Mouse (Mus musculus): ENCODE measurements around the gene Col25a1.

Col25a1 gene

DNA sequence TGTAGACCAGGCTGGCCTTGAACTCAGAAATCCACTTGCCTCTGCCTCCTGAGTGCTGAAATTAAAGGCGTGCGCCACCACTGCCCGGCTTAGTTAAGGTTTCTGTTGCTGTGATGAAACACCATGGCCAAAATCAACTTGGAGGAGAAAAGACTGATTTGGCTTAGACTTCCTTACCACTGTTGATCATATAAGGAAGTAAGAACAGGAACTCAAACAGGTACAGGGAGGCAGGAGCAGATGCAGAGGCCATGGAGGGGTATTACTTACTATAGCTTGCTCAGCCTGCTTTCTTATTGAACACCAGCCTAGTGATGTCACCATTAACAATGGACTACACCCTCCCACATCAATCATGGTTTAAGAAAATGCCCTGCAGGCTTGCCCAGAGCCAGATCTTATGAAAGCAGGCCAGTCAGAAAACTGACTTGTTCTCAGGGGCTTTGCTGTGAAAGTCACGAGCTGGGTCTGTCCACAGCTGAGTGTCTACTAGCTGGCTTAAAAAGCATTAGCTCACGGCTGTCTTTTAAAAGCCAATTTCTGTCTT, 249.1 kb downstream of the Col25a1 start:
- no peak for DNase-seq

- DNase-seq = no peak
Measured at GRCm38 (mm10) chr3:130381691-130382090, 250.4 kb downstream of the Col25a1 start.

GRCm38 (mm10) chr3:130385856-130386255, 254.6 kb downstream of the Col25a1 start:
- DNase-seq = no peak

DNA sequence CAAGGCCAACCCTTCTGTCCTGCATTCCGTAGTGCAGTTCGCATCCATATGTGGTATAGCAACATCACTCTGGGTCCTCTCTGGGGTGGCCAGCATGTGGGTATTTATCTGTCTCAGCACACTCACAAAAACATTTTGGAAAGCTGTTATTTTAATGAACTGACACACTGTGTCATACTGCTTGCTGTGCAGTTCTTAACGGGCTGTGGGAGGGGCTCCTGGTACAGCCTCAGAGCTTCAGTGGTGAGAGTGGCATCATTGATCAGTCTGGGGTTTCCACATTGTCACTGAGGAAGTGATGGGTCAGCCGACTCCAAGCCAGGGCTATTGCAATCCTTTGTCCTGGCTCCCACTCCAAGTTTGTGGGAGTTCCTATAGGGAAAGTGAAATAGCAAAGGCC, 255.9 kb downstream of the Col25a1 start:
- DNase-seq = no peak

DNA sequence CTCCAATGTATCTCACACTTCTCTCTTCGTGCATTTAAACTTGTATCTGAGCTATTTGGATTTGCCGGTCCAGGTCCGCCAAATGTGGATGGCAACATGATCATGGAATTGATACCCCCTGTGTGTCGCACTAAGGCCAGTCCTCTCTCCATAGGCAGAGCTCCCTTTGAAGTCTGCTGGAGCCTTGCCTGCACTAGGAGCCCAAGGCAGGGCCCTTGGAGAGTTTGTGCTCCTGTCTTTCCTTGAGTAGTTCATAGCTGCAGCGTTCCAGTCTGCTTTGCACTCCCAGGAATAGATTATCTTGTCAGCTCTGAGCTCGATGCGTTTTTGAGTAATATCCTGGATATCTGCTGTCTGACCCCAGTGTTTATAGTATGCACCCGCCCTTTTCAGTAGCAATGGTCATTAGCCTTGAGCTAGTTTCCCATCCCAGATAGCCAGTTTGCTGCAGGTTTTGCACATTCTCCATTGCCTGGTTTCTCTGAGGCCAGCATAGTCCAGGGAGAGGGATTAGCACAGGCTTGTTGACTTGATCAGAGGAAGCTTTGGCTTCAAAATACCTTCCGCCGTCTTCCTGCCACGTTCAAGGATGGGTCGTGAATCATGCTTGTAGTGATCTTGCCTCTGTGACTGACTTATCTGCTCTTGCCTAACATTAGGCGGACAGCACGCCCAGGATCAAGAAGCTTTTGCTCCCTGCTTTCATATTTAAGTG, 258.1 kb downstream of the Col25a1 start:
- no peak for DNase-seq

GRCm38 (mm10) chr3:130396636-130397035, 265.3 kb downstream of the Col25a1 start:
- no peak for DNase-seq

- DNase-seq = no peak
Measured at GRCm38 (mm10) chr3:130400716-130401559, 269.6 kb downstream of the Col25a1 start.

- no peak for DNase-seq
Measured at GRCm38 (mm10) chr3:130401560-130401852, 270.2 kb downstream of the Col25a1 start.

GRCm38 (mm10) chr3:130404525-130405409, 273.5 kb downstream of the Col25a1 start:
- no peak for DNase-seq

DNA sequence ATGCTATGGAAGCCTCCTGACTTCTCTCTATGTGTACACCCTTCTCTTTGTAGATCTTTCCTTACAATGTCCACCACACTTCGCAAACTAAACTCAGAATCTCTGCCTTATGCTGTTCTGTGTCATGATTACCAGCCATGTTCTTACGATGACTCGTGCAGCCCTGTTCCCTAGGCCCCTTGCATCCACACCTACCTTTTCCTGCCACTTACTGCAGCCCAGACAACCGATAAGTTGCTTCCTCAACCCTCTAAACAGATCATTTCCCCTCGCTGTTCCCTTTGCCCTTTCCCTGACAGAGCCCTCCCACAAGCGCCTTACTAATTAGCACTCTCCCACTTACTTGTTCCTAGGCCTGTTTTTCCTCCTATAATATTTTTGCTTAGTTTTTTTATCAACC, 275.9 kb downstream of the Col25a1 start:
- no peak for DNase-seq

DNA sequence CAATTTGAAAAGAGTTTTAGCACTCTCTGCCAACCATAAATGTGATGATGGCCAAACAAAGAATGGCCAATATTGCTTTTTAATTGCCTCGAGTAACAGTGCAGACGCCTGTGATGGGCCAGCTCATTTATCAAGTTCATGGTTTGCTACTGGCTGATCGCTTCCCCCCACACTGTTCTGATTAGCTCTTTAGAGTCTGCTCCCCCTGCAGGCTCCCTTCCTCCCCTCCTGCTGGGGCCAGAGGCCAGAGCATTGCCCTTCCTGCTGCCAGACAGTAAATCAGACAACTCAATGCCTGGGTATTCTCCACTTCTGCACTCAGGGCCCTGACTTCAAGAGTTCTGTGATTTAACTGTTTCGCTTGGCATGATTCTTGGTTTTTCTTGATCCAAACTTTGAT, 281.9 kb downstream of the Col25a1 start:
- DNase-seq = no peak

- DNase-seq = no peak
Measured at GRCm38 (mm10) chr3:130418951-130419350, 287.6 kb downstream of the Col25a1 start.

- no peak for DNase-seq
Measured at GRCm38 (mm10) chr3:130428796-130429195, 297.5 kb downstream of the Col25a1 start.

DNA sequence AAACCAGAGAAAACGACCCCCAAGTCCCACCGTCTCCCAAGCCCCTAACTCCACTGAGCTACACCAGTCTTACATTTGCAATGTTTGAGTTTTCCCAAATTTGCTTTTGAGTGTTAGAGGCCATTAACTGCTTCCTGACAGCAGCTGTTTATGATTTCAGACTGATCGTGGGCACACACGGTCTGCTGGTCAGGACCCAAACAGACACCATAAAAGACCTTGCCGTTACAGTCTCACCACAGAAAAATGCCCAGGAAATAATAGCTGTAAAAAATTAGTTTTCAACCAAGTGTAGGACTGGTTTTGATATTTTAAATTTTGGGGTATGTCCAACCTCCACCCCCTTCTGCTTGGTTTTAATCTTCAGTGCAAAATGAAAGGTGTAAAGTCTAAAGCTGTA, 298.8 kb downstream of the Col25a1 start:
- DNase-seq = no peak

- DNase-seq = no peak
Measured at GRCm38 (mm10) chr3:130432818-130433217, 301.5 kb downstream of the Col25a1 start.

GRCm38 (mm10) chr3:130436956-130437355, 305.7 kb downstream of the Col25a1 start:
- no peak for DNase-seq

DNA sequence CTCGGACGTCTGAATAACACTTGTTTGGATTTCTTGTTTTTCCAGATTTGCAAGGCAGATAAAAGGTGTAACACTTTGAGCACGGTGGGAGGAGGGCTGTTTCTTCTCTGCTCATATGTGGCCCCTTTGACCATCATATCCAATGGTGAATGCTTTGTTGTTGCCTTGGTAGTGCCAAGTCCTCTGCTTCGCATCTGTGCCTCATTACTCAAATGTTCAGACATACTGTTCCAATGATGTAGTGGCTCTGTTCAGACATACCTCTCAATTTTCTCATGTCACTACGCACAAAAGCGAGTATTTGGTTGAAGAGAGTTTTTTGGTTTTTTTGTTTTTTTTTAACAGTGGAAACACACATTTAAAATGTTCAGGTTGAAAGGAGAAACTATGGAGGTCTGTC, 308.5 kb downstream of the Col25a1 start:
- no peak for DNase-seq

DNA sequence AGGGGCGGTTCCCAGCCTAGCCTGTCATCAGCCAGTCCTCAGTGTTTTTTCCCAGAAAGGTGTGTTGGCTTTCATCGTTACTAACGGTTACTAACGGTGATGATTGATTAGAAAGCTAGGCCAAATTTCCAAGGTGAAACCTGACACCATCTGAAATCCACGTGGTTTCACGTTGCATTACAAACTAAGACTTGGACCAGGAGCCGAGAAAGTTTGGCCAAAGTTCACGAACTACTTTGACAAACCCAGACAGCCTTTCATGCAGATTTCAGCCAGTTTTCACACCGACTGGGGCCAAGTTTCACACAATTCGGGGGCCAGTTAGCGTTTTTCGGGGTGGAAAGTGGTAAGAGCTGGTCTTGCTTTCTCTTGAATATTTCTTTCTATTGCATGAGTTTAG, 309.4 kb downstream of the Col25a1 start:
- DNase-seq = no peak

GRCm38 (mm10) chr3:130443842-130444627, 312.7 kb downstream of the Col25a1 start:
- DNase-seq = no peak

- DNase-seq = no peak
Measured at GRCm38 (mm10) chr3:130449864-130450263, 318.6 kb downstream of the Col25a1 start.

- DNase-seq = no peak
Measured at GRCm38 (mm10) chr3:130465371-130465770, 334.1 kb downstream of the Col25a1 start.

DNA sequence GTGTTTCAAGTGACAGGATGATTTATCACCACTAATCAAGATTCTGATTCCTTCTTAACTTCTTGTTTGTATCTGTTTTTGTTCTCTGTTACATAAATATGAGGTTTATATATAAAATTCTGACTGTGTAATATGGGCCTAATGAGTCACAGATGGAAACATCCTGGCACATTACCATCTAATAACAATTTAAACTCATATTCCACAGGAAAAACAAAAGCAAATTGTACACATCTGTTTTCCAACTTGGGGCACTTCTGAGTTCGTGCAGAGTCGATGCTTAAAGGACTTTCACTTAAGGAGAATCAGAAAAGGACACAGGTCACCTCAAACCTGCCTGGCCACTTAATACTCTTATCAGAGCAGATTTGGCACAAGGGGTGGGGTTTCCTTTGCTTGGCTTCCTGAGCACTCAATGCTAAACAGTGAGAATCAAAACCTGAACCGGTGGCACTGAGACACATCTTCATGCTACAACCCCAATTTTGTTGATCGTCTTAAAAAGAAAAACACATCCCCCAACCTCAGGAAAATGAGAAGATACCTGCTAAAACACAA, 342.0 kb downstream of the Col25a1 start:
- DNase-seq = no peak

All from thymus, postnatal 36 days (tissue).